Mouse (Mus musculus) layer of hippocampus, postnatal 10 days (tissue): ENCODE results near the gene Tubb4a. TPM values are rescaled to one million over a fixed set of nuclear protein-coding genes. Genes with fewer than 3 reads are reported as not detected.
"Not testable (repeated sequence)": the region's sequence is repeated elsewhere in the genome, so short reads cannot be mapped to it uniquely, and the experiment has no call there.

ENCODE experiments used
- DNase-seq, 2 experiments: peaks; one replicate each; pipeline ENCODE4 v3.0.0; 2021; ENCODE audit warnings: low spot score in 2 of 2
- long read RNA-seq: library from polyadenylated mRNA; stranded (forward); transcript quantifications from one replicate; pipeline ENCODE4 v2.0.0, GENCODE M21; 2023
- total RNA-seq, 2 experiments: library from RNA; stranded (reverse); gene quantifications; 2 replicates each; pipeline ENCODE4 v1.2.3; 2021

Gene Tubb4a
- 100 to 1,000 TPM; 487 to 549 TPM for total RNA-seq
- long read RNA-seq, transcript Tubb4a-201 (4 exons, 2,228 nt): major isoform, 326 of 437 reads
- long read RNA-seq, partial matches to known transcripts: 8 of 437 reads
- long read RNA-seq, other reads (novel, unspliced or antisense): 103 of 437 reads

GRCm38 (mm10) chr17:57087049-57087832, at the start of gene Tubb4a:
Gene Tubb4a (minus strand): TSS chr17:57087782.
- peak; percentile 75 to 82 for DNase-seq

DNA sequence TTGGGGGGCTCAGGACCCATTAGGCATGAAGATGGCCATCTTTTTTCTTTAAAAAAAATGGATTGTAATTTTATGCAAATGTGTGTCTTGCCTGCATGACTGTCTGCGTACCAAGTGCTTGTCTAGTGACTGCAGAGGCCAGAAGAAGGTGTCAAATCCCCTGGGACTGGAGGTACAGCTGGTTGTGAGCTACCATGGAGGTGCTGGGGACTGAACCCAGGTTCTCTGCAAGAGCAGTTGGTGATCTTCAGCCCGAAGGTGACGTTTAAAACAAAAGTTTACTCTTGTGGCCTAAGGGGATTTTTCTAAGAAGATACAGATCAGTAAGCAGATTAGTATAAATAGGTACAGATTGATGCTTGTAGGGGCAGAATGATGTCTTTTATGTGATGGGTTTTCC, 48.1 kb upstream of the Tubb4a start:
- no peak for DNase-seq

DNA sequence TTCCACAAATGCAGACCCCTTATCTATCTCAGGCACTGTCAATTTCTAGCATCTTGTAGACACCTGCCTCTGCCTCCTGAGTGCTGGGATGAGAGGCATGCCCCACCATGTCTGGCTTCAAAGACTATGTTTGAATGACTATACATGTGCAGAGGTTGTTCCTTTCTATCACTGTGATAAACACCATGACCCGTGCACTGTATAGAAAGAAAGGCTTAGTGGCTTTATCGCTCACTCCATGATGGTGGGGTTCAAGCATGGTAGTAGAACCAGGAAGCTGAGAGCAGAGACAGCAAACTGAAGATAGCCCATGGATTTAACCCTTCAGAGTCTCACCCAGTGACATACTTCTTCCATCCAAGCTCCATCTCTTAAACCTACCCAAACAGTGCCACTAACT, 47.1 kb upstream of the Tubb4a start:
- DNase-seq: no peak

DNA sequence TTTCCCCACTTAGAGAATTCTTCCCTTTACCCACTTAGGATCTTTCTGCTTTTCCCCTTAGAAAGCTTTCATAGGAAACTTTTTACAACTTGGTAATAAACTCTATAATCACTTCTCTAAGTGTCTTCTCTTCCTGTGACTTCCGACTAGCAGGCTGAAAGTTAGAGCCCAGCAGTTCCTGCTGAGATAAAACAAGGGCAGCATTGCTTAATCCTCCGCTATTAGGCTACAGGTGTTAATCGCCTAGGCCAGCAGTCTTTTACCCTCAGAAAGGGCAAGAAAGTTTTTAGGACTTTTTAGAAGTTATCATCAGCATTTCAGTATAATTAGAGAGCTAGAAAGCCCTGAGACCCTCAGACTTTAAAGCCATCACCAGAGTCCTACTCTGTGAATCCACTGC, 46.4 kb upstream of the Tubb4a start:
- not testable (repeated sequence) for DNase-seq

DNA sequence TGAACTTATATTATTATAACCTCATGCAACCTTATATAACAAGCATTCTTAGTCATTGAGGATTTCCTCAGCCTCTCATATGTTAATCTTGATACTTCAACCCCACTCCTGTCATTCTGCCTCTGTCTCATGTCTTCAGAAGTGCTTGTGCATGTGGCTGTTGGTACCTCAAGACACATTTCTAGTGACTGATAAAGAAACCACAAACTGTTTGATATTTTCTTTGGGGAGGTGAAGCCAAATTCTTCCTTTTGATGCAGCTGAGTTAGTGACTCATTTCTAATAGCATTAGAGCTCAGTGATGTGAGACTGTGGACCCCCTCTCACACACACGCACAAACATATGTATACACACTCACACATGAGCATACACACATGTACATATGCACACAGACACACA, 44.2 kb upstream of the Tubb4a start:
- DNase-seq: no peak

DNA sequence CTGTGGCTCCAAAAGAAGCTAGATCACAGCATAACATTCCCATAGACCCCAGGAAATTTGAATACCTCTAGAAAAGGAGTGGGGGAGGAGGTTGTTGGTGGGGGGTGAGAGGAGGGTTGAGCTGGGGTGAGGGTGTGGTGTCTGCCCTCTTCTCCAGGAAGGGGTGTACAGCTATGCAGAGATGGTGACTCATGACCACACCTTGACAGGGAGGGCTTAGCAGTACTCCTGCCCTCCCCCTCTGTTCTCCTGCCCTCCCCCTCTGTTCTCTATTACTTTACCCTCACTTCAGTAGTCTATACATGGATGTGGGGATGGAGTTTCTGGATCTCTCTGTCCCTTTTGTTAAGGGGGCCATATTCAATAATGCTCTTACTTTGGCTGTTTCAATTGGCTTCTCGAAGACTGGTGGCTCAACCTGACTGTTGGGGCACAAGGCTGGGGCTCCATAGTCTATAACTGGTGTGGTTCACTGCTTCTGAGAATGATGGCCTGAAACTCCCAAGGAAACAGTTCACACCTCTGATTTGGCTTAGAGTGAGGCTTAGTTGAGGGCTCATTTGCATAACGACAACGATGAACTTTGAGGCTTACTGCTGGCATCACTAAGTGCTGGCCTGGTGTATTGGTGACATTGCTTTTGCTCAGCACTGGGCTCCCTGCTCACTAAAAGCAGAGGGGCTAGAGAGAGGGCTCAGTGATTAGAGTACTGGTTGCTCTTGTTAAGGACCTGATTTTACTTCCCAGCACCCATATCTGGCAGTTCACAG, 38.5 kb upstream of the Tubb4a start:
- no peak for DNase-seq

- no peak for DNase-seq
Measured at GRCm38 (mm10) chr17:57124792-57125191, 37.2 kb upstream of the Tubb4a start.

DNA sequence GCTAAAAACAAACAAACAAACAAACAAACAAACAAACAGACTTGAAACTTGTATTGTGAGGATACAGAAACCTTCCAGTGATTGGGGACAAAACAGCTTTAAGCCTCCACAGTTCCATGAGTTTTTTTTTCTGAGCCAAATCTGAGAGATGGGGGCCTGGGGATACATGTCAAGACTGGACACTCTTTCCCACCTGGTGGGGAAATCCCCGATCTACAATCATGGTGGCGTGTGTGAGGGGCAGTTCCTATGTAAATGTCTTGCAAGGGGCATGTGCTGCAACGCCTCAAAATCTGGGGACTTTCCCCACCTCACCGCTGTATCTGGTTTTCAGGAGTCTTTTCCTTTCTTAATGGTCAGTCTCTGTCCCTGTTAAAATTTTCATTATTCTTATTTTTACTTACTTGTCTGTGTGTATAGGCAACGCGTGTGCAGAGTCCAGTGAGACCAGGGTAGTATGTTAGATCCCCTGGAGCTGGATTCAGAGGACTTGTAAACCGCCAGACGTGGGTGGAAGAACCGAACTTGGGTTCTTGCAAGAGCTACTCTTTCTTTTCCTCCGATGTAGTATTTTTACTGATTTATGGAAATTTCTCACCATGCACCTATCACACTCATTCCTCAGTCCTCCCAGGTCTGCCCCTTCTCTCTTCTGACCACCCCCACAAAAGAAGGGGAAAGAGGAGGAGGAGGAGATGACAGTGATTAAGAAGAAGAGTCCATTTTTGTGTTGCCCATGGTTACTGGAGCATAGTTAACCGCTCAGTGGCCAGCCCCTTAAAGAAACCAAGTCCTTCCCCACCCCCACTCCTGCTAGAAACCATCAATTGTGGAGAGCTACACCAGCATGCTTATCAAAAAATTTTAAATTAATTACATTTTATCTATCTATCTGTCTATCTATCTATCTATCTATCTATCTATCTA, 35.9 kb upstream of the Tubb4a start:
- no peak for DNase-seq

DNA sequence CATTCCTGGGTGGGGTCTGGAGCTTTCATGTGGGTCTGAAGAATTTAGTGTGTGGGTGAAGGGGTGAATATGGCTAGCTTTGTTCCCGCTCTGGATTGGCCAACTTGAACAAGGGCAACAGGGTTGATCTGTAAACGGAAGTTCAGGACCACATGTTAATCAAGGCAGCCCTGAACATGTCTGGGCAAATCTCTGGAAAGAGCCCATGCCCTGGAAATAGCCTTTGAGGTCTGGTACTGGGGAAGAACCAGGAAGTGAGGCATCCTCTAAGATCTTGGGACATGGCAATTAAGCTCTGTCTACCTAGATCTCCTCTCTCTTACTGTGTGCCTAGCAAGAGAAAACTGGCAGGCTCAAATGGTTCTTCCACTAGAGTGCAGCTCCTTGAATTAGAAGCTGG, 34.3 kb upstream of the Tubb4a start:
- no peak for DNase-seq

DNA sequence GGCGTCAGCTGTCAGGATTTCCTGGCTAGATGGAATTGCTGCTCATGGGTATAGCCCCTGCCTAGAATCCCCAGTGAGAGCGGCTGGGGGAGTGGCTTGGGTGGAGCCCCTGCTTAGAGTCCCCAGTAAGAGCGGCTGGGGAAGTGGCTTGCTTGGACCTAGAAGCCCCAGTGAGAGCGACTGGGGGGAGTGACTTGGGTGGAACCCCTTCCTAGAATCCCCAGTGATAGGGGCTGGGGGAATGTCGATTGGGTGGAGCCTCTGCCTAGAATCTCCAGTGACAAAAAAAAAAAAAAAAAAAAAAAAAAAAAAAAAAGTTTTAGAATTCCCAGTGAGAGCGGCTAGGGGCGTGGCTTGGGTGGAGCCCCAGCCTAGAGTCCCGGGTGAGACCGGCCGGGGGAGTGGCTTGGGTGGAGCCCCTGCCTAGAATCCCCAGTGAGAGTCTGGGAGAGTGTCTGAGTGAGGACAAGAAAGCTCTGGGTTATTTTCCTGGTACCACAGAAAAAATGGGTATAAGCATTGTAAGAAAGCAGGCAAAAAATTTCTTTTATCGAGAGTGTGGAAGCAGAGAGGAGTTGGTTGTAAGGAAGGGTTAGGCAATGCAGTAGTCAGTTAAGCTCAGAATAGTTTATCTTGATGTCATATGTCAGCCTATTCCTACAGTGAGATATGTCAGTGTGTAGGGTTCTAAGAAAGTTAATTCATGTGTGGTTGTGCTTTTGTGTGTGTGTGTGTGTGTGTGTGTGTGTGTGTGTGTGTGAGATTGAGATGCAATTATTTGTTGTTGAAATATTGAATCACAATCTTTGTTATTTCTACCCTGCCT, 31.2 kb upstream of the Tubb4a start:
- no peak for DNase-seq

DNA sequence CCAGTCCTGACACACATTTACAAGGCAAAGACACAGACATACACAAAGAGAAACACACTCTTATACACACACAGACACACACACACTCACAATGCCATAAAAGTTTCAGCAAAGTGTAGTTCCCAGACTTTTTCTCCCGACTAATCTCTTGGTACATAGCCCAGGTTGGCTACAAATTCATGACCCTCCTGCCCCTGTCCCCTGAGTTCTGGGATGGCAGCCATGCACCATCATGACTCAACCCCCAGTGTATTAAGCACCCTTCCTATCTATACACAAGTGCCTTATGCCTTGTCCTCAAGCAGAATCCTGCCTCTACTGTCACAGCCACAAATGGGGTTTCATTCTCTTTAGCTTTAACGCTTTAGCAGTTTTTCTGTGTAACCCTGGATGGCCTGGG, 29.2 kb upstream of the Tubb4a start:
- DNase-seq: no peak

DNA sequence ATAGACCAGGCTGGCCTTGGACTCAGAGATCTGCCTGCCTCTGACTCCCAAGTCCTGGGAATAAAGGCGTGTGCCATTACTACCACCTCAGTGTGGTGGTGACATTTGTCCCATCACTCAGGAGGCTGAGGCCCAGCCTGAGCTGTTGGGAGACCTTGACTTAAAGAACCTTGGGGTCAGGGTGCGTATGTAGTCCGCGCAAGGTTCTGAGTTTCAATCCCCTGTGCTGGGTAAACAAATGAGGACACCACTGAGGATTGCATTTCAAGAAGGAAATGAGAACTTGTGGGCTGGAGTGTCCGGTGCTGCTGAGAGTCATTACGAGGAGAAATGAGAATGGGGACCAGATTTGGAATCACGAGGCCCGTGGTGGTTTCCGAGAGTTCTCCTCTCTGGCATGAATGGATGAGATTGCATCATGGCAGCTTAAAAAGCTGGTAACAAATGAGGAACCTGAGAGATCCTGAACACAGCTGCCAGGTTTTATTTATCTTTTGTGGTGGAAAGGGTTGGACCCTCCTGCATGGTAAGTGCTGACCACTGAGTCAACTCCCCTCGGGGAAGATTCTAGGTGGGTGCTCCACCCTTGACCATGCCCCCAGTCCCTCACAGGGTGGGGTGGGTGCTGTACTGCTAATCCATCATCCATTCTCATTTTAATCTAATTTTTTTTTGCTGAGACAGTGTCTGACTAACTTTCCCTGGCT, 25.3 kb upstream of the Tubb4a start:
- no peak for DNase-seq

DNA sequence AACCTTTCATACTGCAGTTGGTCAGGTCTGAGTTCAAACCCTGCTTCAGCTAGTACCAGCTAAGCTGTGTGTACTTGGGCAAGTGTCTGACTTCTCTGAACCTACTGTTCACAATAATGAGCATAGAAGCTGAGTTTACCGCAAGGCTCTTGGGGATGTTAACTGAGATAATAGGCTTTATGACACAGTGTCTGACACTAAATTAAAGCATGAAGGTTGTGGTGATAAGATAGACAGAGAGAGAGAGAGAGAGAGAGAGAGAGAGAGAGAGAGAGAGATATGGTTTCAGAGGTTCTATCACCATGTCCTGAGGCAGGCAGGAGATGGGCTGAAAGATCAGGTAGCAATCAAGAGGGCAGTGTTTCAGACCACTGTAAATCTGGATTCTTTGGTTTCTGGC, 22.4 kb upstream of the Tubb4a start:
- DNase-seq: no peak

- DNase-seq: no peak
Measured at GRCm38 (mm10) chr17:57108666-57109171, 21.1 kb upstream of the Tubb4a start.

DNA sequence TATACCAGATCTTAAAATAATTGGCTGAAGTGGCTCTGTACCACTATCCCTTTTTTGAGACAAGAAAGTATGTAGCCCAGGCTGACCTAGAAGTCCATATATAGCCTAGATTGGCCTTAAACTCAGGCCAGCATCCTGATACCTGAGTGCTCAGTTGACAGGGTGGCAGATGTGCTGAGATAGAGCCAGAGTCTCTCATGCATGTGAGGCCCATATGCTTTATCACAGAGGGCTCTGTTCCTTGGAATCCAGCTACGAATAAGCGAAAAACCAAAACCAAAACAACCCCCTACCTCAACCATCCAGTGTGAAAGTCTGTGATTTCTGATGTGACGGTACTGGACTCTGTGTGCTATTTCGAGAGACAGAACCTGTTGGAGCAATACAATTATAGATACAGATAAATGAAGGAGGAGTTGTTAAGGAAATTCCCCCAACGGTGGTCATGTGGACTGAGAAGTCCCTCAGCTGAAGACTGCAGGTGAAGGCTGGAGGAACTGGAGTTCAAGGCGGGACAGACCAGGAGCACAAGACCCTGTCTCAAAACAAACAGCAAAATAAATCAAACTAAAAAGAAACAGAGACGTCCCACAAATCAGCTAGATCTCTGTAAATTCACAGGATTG, 20.6 kb upstream of the Tubb4a start:
- DNase-seq: no peak

DNA sequence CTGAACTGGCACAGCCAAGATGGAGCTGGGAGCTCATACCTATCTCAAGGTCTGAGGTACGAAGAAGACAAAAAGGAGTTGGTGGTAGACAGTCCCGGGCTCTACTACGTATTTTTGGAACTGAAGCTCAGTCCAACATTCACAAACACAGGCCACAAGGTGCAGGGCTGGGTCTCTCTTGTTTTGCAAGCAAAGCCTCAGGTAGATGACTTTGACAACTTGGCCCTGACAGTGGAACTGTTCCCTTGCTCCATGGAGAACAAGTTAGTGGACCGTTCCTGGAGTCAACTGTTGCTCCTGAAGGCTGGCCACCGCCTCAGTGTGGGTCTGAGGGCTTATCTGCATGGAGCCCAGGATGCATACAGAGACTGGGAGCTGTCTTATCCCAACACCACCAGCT, 19.5 kb upstream of the Tubb4a start:
- no peak for DNase-seq

DNA sequence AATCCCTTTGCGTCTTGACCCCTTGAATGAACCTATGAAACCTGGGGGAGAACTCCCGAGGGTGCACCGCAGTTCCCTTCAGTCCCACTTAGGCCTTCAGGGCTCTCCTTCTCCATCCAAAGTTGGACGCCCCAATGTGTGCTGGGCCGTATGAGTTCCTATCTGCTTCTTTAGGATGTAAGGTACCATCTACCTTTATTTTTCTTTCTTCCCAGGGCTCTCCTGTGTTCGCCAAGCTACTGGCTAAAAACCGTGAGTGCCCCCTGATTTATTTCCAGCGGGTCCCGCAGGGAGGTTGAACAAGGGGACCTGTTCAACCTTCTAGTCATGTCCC, 18.4 kb upstream of the Tubb4a start:
- no peak for DNase-seq

DNA sequence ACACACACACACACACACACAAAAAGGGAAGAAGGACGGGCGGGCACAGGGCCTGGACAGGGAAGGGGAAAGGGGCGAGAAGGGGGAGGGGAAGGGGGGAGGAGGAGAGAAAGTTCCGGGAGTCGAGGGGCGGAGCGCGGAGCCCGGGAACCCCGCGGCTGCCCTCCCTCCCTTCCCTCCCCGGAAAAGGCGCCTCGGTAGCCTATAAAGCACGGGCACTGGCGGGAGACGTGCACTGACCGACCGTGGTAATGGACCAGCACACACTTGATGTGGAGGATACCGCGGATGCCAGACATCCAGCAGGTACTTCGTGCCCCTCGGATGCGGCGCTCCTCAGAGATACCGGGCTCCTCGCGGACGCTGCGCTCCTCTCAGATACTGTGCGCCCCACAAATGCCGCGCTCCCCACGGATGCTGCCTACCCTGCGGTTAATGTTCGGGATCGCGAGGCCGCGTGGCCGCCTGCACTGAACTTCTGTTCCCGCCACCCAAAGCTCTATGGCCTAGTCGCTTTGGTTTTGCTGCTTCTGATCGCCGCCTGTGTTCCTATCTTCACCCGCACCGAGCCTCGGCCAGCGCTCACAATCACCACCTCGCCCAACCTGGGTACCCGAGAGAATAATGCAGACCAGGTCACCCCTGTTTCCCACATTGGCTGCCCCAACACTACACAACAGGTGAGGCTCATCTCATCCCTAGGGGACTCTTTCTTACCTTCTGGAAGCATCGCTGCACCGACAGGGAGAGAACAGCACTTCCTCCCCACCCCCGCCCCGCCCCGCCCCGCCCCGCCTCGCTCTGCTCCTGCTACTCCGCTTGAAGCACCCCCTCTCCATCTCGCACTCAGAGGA, 17.8 kb upstream of the Tubb4a start, which contains the start of gene Tnfsf9:
Tnfsf9 (plus strand) TSS at position 145 of the 854 bp plus-strand sequence.
- DNase-seq: peak in 1 of 2 experiments; percentile 46
